Mouse (Mus musculus) brain, adult 2 months (tissue): ENCODE results near the gene Rere.
A peak's percentile ranks its signal among the peaks of the same experiment; 100 is the strongest.
"Not testable (repeated sequence)": the region's sequence is repeated elsewhere in the genome, so short reads cannot be mapped to it uniquely, and the experiment has no call there.

Source experiments
- DNase-seq: peaks from one replicate; pipeline ENCODE4 v3.0.0; 2011; ENCODE audit warnings: low read depth, low spot score

Rere gene

DNA sequence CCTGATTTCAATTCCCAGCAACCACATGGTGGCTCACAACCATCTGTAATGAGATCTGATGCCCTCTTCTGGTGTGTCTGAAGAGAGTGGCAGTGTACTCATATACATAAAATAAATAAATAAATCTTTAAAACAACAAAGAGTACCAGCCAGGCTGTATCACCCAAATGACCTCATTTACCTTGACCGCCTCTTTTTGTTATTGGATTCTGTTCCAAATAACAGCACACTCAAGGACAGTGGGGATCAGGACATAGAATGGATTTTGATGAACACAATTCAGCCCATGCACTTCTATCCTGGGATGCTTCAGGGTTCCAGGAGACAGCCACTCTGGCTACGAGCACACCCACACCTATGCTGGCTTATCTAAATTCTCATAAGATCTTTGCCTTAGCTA lies 319.1 kb downstream of the Rere start:
- DNase-seq, result not testable (repeated sequence)

DNA sequence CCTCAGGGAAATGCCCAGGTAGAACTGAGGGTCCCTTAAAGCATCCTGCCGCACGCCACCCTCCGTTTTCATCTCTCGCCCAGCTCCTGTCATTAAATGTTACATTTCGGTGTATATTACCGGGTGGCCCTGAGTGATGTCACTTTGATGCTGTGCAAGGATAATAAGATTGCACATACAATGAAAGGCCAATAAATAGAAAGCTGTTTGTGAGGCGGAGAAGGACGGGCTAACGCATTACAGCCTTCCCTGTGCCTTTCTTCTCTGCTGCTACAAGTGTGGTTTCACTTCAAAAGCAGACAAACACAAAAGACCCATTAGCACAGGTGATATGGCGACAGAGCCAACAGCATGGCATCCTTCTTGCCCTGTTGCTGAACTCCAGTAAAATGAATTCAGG lies 320.0 kb downstream of the Rere start:
- DNase-seq, result no peak

- no peak for DNase-seq
Observed at GRCm38 (mm10) chr4:150603366-150604061, 322.1 kb downstream of the Rere start.

DNA sequence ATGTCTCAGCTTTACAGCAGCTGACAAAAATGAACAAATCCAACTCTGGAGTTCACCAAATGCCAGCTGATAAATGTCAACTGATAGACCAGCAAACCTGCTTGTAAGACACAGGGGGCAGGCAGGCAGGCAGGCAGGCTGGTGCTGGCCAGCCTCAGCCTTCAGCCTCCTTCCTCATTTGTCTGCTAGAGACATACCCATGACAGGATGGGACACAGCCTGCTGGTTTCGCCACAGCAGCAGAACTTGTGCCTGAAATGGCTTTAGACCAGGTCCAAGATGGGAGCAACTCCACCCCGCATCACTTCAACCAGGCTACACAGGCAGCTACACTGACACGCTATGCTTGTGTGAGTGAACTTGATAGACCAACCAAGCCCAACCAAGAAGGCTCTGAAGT lies 324.4 kb downstream of the Rere start:
- peak; percentile 53 for DNase-seq

DNA sequence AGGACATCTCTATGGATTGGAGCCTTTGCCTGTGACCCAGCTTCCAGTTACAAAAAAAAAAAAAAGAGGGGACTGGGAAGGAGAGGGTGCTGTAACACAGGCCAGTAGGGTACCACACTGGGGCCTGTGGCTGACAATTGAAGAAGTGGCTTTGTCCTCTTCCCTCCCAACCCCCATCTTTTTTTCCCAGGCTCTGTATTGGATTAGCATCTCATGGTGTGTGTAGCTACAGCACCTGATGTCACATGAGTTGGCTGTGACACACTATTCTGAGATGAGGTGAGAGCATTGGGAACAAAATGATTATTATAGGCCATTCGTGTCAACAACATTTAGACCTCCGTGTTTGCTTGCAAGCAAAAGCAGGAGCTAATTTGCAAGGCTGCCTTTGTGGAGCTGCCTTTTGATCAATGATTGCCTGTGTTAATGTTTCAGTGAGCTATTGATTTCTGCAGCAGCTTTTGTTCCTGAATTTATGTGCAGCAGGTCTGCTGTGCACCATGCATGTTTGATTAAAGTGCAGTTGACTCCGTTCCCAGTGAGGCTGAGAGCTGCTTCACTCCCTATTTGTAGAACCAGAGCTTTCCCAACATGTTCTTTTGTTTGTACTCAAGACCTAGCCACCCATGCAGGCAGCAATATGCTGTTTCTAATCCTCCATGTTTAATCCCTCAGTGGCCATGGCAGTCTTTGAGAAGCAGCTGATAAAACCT lies 325.2 kb downstream of the Rere start:
- peak; percentile 59 for DNase-seq

- DNase-seq, result no peak
Observed at GRCm38 (mm10) chr4:150608670-150609069, 327.2 kb downstream of the Rere start.

GRCm38 (mm10) chr4:150613715-150614114 lies 332.3 kb downstream of the Rere start:
- no peak for DNase-seq

GRCm38 (mm10) chr4:150615251-150616028 lies 334.0 kb downstream of the Rere start:
- no peak for DNase-seq

DNA sequence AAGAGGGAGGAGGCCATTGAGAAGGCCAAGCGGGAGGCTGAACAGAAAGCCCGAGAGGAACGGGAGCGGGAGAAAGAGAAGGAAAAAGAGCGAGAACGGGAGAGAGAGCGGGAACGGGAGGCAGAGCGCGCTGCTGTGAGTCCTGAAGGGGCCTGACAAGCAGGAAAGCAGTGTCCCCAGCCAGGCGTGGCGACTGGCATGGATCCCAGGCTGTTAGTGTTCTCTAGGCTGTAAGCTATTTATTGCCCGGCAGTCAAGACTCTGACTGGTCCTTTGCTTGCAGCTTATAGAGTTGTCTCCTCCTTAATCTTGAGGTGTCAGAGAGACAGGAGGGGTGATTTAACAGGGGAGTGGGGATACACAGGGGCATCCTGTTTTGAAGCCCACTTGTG lies 334.6 kb downstream of the Rere start:
- peak; percentile 55 for DNase-seq

GRCm38 (mm10) chr4:150616841-150617240 lies 335.4 kb downstream of the Rere start:
- DNase-seq, result no peak

- DNase-seq, result no peak
Observed at GRCm38 (mm10) chr4:150619011-150619410, 337.6 kb downstream of the Rere start.

GRCm38 (mm10) chr4:150622641-150623040 lies 341.2 kb downstream of the Rere start:
- no peak for DNase-seq

DNA sequence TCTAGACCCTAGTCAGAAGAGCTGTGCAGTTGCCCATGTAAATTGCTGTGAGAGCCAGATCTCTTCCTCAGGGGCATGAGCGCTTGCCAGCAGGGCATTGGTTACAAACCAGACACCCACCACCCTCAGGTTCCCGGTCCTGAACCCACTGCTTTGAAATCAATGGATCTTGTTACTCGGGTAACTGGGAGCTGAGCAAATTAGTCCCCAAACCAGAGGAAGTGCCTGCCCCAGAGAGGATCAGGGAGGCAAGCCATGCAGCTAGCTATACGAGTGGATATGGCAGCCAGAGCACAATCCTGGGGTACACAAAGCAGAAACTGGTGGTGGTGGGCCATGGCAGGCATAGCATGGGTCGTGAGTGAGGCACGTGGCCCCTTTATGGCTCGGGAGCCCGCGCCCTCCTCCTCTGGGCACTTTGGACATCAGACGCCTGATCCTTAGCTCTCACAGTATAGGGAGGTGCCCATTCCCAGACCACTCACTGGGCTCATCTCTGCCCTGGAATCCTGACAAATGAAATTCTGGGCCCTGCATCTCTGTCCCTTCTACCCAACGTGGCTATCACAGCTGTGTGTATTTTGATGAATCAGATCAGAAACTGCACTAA lies 342.9 kb downstream of the Rere start:
- no peak for DNase-seq

- DNase-seq, result no peak
Observed at GRCm38 (mm10) chr4:150624933-150625332, 343.5 kb downstream of the Rere start.

DNA sequence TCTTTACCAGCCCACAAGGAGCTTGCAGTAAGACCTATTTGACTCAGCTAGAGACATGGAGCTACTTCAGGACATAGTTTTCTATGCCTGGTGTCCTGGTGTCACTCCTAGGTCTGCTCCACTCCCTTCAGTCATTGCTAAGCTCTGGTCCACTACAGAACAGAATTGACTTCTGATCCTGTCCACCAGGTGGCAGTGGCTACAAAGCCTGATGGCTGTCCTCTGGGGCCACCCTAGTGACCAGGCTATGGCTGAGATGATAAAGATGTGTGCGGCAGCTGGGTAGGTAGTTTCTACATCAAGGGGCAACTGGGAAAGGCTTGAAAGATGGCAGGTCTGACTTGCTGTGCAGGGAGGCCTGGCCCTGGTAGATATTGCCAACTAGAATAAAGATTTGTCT lies 344.0 kb downstream of the Rere start:
- DNase-seq, result peak; percentile 80

DNA sequence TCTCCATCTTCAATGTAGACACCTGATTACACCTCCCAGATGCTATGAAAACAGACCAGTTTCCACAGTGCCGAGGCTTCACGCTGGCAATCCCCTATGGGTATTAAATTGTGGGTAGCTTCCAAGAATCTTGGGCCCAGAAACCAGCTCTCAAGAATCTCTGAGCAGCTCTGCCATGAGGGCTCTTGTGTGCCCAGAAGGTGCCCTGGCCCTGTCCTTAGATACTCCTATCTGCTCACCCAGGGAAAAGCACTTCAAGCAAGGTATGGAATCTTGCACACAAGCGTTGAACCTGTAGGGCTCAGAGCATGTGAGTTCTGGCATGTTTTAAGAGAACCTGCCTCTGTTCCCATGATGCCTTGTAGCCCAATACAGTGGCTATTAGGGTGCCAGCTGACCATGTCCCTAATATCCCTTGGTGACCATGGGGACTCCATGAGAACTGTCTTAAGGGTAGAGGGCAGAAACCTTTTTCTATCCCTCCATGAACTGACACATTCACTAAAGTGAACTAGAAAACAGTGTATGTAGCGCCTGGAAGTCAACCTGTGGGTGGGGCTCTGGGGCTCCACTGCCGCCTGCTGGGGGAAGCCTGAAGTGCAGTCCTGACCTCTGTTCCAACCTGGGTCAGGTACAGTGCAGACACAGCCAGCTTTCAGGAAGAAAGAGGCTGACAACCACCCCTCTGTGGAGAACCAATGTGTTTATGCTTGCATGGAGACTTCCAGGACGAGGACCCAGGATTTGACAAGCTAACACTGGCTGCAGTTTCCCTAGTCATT lies 344.7 kb downstream of the Rere start:
- DNase-seq, result peak; percentile 57

- DNase-seq, result no peak
Observed at GRCm38 (mm10) chr4:150629266-150629665, 347.8 kb downstream of the Rere start.

DNA sequence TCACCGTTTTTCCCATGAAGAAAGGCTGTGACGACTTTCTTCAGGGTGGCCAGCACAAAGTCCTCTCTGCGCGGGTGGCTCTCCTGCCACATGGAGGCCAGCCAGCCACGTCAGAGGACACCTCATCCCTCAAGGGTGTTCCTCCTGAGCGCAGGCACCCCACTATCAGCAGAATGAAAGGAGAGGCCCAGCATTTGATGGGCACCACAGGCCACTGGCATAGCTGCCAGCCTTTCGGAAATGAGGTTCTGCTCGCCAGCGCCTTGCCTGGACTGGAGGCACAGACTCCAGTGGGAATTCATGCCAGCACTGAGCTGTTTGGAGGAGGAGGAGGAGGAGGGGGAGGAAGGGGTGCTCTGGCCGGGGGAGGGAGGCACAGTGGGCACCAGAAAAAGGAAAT lies 354.1 kb downstream of the Rere start:
- peak; percentile 85 for DNase-seq

DNA sequence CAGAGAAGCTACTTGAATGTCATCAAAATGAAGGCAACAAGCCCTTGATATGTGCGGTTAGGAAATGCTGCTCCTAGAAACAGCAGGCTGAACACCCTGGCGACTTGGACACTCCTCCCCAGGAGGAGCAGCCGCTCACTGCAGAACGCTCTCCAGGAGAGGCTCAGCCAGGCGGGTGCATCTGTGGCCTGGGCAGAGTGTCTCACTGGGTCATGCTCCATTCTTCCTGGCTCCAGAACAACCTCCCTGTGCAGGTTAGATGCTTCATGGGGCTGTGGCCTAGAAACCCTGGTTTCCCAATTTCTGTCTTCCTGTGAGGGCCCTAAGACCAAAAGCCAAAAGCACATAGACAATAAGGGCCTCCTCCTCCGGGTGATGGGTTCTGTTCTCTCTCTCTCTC lies 355.2 kb downstream of the Rere start:
- DNase-seq, result no peak

GRCm38 (mm10) chr4:150644299-150644698 lies 362.9 kb downstream of the Rere start:
- DNase-seq, result no peak

- no peak for DNase-seq
Observed at GRCm38 (mm10) chr4:150649327-150649726, 367.9 kb downstream of the Rere start.
